8 mouse cellular contexts compared by ENCODE assay signal in the genomic region with DNA sequence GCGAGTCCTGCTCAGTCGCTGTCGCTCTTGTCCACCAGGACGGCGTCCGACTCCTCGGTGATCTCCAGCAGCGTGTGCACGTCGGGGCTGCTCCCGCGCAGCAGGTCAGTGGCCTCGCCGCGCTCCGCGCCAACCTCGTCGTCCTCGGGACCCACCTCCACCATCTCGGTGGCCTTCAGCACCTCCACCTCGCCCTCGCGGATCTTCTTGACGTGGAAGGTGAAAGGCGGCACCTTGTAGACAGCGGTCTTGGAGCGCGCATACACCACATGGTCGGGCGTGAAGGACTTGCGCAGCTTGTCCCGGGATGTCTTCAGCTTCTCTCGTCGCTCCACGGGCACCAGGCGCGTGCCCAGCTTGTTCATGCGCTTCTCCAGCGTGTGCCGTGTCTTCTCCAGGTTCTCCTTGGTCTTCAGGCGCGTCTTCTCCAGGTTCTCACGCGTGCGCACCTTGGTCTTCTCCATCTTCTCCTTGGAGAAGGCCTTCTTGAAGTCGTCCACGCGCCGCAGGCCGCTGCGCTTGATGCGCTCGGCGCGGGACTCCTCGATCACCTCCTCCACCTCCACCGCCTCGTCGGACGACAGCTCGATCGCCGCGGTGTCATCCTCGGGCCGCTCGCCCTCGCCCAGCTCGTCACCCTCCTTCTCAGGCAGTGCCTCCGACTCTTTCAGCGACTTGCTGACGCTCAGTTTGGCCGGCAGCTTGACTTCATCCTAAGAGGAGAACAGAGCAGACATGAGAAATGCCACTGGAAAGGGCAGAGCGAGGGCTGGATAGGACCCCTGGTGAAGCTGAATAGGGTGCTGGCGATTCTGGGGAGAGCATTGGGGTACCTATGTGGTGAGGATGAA. TPM values are rescaled to one million over a fixed set of nuclear protein-coding genes. Genes with fewer than 3 reads are reported as not detected.
DNase-seq lines count a peak whose midpoint lies in the region; ATAC-seq lines count a peak whose summit lies in the region.

No protein-coding gene starts in this region.

- no peak for DNase-seq in liver
- DNase-seq in forebrain, embryonic 11.5 days (ENCODE audit: low spot score): peak; percentile 64
- no peak for DNase-seq in retina, postnatal 1 day
- DNase-seq in cerebellum, adult 9-10 months: no peak
- DNase-seq in gastrocnemius, postnatal 36 days: no peak

- H3K27ac ChIP-seq in liver, embryonic 12.5 days: no peak overlapping the region
- no peak overlapping the region for H3K27ac ChIP-seq in forebrain, embryonic 11.5 days (ENCODE audit: low read depth, low read length)
- no peak overlapping the region for H3K27ac ChIP-seq in kidney, embryonic 16.5 days (ENCODE audit: low read length)
- no peak overlapping the region for H3K27ac ChIP-seq in neural tube, embryonic 15.5 days (replicated peaks)

- H3K4me2 ChIP-seq in liver, embryonic 12.5 days: peak overlapping the region; percentile 53
- H3K4me2 ChIP-seq in forebrain, embryonic 11.5 days (ENCODE audit: low read depth, low read length, severe bottlenecking): peak overlapping the region; percentile 39; the same call in 1 of the 2 replicates
- peak overlapping the region; percentile 49 for H3K4me2 ChIP-seq in kidney, embryonic 16.5 days (replicated peaks; ENCODE audit: low read depth, low read length)
- peak overlapping the region; percentile 53 for H3K4me2 ChIP-seq in neural tube, embryonic 15.5 days

- intact Hi-C loops in gastrocnemius, postnatal 36 days (cut with DNase I): loop anchor here (5.0 to 10.0 kb wide), 3 partner anchors 127 to 244 kb away; partner anchors contain the start of genes Hcrt, Hspb9 and Kat2a

- 55% methylated on average over 76 of the region's 76 CpGs for WGBS in liver, embryonic 12.5 days (ENCODE audit: insufficient replicate concordance)
- 6% methylated on average over 76 of the region's 76 CpGs for WGBS in forebrain, embryonic 11.5 days
- WGBS in kidney, embryonic 16.5 days: 23% methylated on average over 76 of the region's 76 CpGs
- 8% methylated on average over 76 of the region's 76 CpGs for WGBS in neural tube, embryonic 15.5 days

- ATAC-seq in liver, embryonic 12.5 days: no peak
- no peak for ATAC-seq in forebrain, embryonic 11.5 days (replicated peaks; ENCODE audit: low FRiP score)
- ATAC-seq in kidney, embryonic 16.5 days (ENCODE audit: low FRiP score, low TSS enrichment): 0 out of 2 replicates have a peak, but pooled peaks have one; percentile 13
- no peak for ATAC-seq in neural tube, embryonic 15.5 days (ENCODE audit: low FRiP score)

- H3K27me3 ChIP-seq in liver, embryonic 12.5 days (replicated peaks): peaks cover 18% of the 10 kb centered on the region
- peaks cover 25% of the 10 kb centered on the region for H3K27me3 ChIP-seq in forebrain, embryonic 11.5 days (ENCODE audit: control insufficient read depth, insufficient read depth, low read length)
- peaks cover 20% of the 10 kb centered on the region for H3K27me3 ChIP-seq in kidney, embryonic 16.5 days (ENCODE audit: insufficient read depth, low read length)
- H3K27me3 ChIP-seq in neural tube, embryonic 15.5 days (replicated peaks): peaks cover 28% of the 10 kb centered on the region

- H3K4me1 ChIP-seq in liver, embryonic 12.5 days: peaks cover 64% of the 10 kb centered on the region
- H3K4me1 ChIP-seq in forebrain, embryonic 11.5 days (replicated peaks; ENCODE audit: control insufficient read depth, insufficient read depth, low read length): peaks cover 9% of the 10 kb centered on the region; the same call in 1 of the 2 replicates
- H3K4me1 ChIP-seq in kidney, embryonic 16.5 days (ENCODE audit: insufficient read depth, low read length): peaks cover 27% of the 10 kb centered on the region
- peaks cover 25% of the 10 kb centered on the region for H3K4me1 ChIP-seq in neural tube, embryonic 15.5 days

- H3K4me3 ChIP-seq in liver, embryonic 12.5 days: peak overlapping the region; percentile 16; the same call in 1 of the 2 replicates
- peak overlapping the region; percentile 14; the same call in 1 of the 2 replicates for H3K4me3 ChIP-seq in forebrain, embryonic 11.5 days (ENCODE audit: low read depth, low read length)
- peak overlapping the region; percentile 33 for H3K4me3 ChIP-seq in kidney, embryonic 16.5 days (ENCODE audit: low read length)
- peak overlapping the region; percentile 33 for H3K4me3 ChIP-seq in neural tube, embryonic 15.5 days (replicated peaks)

- H3K9me3 ChIP-seq in liver, embryonic 12.5 days (replicated peaks): no peaks in the 10 kb centered on the region
- H3K9me3 ChIP-seq in forebrain, embryonic 11.5 days (ENCODE audit: control insufficient read depth, low read length): no peaks in the 10 kb centered on the region
- no peaks in the 10 kb centered on the region for H3K9me3 ChIP-seq in kidney, embryonic 16.5 days (ENCODE audit: low read length)
- no peaks in the 10 kb centered on the region for H3K9me3 ChIP-seq in neural tube, embryonic 15.5 days (replicated peaks)

- 0 out of 2 replicates have a peak overlapping the region, but pooled peaks have one; percentile 31 for H3K9ac ChIP-seq in liver, embryonic 12.5 days
- H3K9ac ChIP-seq in forebrain, embryonic 11.5 days (ENCODE audit: low read length): no peak overlapping the region
- peak overlapping the region; percentile 42 for H3K9ac ChIP-seq in kidney, embryonic 16.5 days (replicated peaks; ENCODE audit: low read length)
- peak overlapping the region; percentile 9; the same call in 1 of the 2 replicates for H3K9ac ChIP-seq in neural tube, embryonic 15.5 days (replicated peaks)

- H3K36me3 ChIP-seq in liver, embryonic 12.5 days: peaks cover 7% of the 10 kb centered on the region; the same call in 1 of the 2 replicates
- H3K36me3 ChIP-seq in forebrain, embryonic 11.5 days (ENCODE audit: control insufficient read depth, insufficient read depth, low read length): no peaks in the 10 kb centered on the region
- peaks cover 3% of the 10 kb centered on the region; the same call in 1 of the 2 replicates for H3K36me3 ChIP-seq in kidney, embryonic 16.5 days (ENCODE audit: insufficient read depth, low read length)
- no peaks in the 10 kb centered on the region for H3K36me3 ChIP-seq in neural tube, embryonic 15.5 days

RNA-seq across cellular contexts. Expression of gene Cavin1, which starts 11.8 kb away (rescaled TPM):
- 28.9 and 30.0 TPM in 2 replicates for polyA plus RNA-seq in liver, embryonic 12.5 days (2016; fragmentation: Nextera tagmentation; extraction: Ambion mirVana)
- 11.8 and 14.2 TPM in 2 replicates for polyA plus RNA-seq in forebrain, embryonic 11.5 days (2014; fragmentation: Nextera tagmentation; extraction: Ambion mirVana)
- polyA plus RNA-seq in kidney, embryonic 16.5 days (2015; fragmentation: Nextera tagmentation; extraction: Ambion mirVana): 140 and 161 TPM in 2 replicates
- polyA plus RNA-seq in neural tube, embryonic 15.5 days (2015; fragmentation: Nextera tagmentation; extraction: Ambion mirVana): 45.6 and 73.4 TPM in 2 replicates
- total RNA-seq in gastrocnemius, postnatal 36 days (2021): 100 to 1,000 TPM; 148 to 153 TPM

RNA-seq across cellular contexts. Expression of gene Stat3, which starts 19.5 kb away (rescaled TPM):
- polyA plus RNA-seq in liver, embryonic 12.5 days (2016; fragmentation: Nextera tagmentation; extraction: Ambion mirVana): 37.3 and 40.1 TPM in 2 replicates
- polyA plus RNA-seq in forebrain, embryonic 11.5 days (2014; fragmentation: Nextera tagmentation; extraction: Ambion mirVana): 26.2 and 27.8 TPM in 2 replicates
- 47.9 and 54.4 TPM in 2 replicates for polyA plus RNA-seq in kidney, embryonic 16.5 days (2015; fragmentation: Nextera tagmentation; extraction: Ambion mirVana)
- polyA plus RNA-seq in neural tube, embryonic 15.5 days (2015; fragmentation: Nextera tagmentation; extraction: Ambion mirVana): 57.9 and 66.9 TPM in 2 replicates
- 10 to 100 TPM; 38.8 to 42.9 TPM for total RNA-seq in gastrocnemius, postnatal 36 days (2021)

RNA-seq across cellular contexts. Expression of gene Atp6v0a1, which starts 50.4 kb away (rescaled TPM):
- polyA plus RNA-seq in liver, embryonic 12.5 days (2016; fragmentation: Nextera tagmentation; extraction: Ambion mirVana): 56.5 and 57.6 TPM in 2 replicates
- 44.7 and 47.0 TPM in 2 replicates for polyA plus RNA-seq in forebrain, embryonic 11.5 days (2014; fragmentation: Nextera tagmentation; extraction: Ambion mirVana)
- polyA plus RNA-seq in kidney, embryonic 16.5 days (2015; fragmentation: Nextera tagmentation; extraction: Ambion mirVana): 42.2 and 45.3 TPM in 2 replicates
- 150 and 167 TPM in 2 replicates for polyA plus RNA-seq in neural tube, embryonic 15.5 days (2015; fragmentation: Nextera tagmentation; extraction: Ambion mirVana)
- 10 to 100 TPM; 55.7 to 57.7 TPM for total RNA-seq in gastrocnemius, postnatal 36 days (2021)
